Mouse (Mus musculus) left cerebral cortex, postnatal 25 days (tissue): Measurements from ENCODE around the gene Golph3. TPM values are rescaled to one million over a fixed set of nuclear protein-coding genes. Genes with fewer than 3 reads are reported as not detected.

Experiments
- DNase-seq, 2 experiments: peaks; one replicate each; pipeline ENCODE4 v3.0.0; 2022; ENCODE audit warnings: low spot score in 2 of 2, mixed read lengths in 1 of 2
- intact Hi-C: fragments of 180-260 bp; cut with DNase I; formaldehyde crosslinking; loops from one replicate; pipeline ENCODE4 v1.15.1; 2025
- total RNA-seq, 2 experiments: library from RNA; stranded (reverse); gene quantifications; 2 replicates each; pipeline ENCODE4 v1.2.3; 2021

Golph3 gene
- total RNA-seq, 2 experiments from 2014 or later = 104 TPM

GRCm38 (mm10) chr15:12373496-12373895 is 52.2 kb downstream of the Golph3 start:
- no peak for DNase-seq
- intact Hi-C loops = loop anchor here (2.0 to 5.0 kb wide), 2 partner anchors 403 to 424 kb away; no protein-coding TSS in a partner anchor

GRCm38 (mm10) chr15:12373918-12374317 is 52.7 kb downstream of the Golph3 start:
- intact Hi-C loops = loop anchor here (2.0 to 5.0 kb wide), 2 partner anchors 403 to 423 kb away; no protein-coding TSS in a partner anchor

GRCm38 (mm10) chr15:12374916-12375315 is 53.7 kb downstream of the Golph3 start:
- DNase-seq = no peak

More at GRCm38 (mm10) chr15:12373918-12374317, 52.7 kb downstream of the Golph3 start:
- no peak for DNase-seq

DNA sequence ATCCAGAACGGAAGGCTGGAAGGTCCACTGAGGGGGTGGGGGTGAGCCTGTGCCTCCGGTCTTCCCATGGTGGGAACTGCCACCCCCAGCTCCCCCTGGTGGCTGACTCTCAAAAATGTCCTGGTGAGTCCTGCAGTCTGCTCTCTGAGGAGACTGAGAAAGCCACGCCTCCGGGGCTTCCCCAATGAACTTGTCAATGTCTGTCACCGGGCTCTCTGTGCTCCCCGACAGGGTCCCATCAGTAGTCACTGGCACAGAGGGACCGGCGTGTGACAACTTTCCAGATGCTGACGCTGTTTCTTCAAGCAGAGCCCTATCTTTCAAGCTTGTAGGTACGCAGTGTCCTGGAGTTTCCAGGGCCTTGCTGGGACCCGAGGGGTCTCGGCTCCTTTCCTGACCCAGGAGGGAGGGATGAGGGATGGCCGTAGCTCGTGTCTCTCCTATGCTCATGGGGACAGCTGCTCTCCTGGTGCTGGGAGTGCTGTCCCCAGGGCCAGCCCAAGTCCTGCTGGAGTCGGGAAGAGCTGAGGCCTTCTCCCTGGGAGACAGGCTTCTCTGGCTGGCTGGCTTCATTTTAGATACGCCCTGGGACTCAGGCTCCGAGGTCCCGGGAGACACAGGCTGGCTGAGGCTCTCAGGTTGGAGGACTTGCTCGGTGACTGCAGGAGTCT is 54.5 kb downstream of the Golph3 start:
- peak; percentile 53 to 73 for DNase-seq
- intact Hi-C loops = no loop called here

More at GRCm38 (mm10) chr15:12374916-12375315, 53.7 kb downstream of the Golph3 start:
- intact Hi-C loops = loop anchor here (5.0 kb wide), 1 partner anchor 422 kb away; no protein-coding TSS in a partner anchor

GRCm38 (mm10) chr15:12376491-12377069 is 55.3 kb downstream of the Golph3 start:
- DNase-seq = no peak
- intact Hi-C loops = no loop called here

DNA sequence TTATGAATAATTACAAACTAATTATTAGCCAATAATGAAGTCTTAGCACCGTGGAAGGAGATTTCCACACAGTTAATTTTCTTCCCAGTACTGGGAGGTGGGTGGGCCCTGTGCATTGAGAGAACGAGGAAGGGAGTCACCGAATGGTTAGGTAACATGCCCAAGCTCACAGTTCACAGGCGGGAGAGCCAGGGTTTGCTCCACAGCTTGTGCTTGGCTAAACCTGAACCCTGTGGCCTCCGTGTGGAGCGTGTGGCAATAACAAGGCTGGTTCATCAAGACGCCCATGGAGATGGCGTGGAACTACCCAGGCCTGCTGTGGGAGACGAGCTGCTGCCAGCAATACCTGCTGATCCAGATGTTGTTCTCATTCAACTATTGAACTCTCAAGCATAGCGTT is 56.5 kb downstream of the Golph3 start:
- intact Hi-C loops = no loop called here

GRCm38 (mm10) chr15:12380057-12380456 is 58.8 kb downstream of the Golph3 start:
- intact Hi-C loops = no loop called here
- no peak for DNase-seq

More for the DNA sequence above, 56.5 kb downstream of the Golph3 start:
- no peak for DNase-seq

- no peak for DNase-seq
- intact Hi-C loops = no loop called here
Measured at GRCm38 (mm10) chr15:12380548-12380947, 59.3 kb downstream of the Golph3 start.

- intact Hi-C loops = no loop called here
Measured at GRCm38 (mm10) chr15:12384679-12385078, 63.4 kb downstream of the Golph3 start.

DNA sequence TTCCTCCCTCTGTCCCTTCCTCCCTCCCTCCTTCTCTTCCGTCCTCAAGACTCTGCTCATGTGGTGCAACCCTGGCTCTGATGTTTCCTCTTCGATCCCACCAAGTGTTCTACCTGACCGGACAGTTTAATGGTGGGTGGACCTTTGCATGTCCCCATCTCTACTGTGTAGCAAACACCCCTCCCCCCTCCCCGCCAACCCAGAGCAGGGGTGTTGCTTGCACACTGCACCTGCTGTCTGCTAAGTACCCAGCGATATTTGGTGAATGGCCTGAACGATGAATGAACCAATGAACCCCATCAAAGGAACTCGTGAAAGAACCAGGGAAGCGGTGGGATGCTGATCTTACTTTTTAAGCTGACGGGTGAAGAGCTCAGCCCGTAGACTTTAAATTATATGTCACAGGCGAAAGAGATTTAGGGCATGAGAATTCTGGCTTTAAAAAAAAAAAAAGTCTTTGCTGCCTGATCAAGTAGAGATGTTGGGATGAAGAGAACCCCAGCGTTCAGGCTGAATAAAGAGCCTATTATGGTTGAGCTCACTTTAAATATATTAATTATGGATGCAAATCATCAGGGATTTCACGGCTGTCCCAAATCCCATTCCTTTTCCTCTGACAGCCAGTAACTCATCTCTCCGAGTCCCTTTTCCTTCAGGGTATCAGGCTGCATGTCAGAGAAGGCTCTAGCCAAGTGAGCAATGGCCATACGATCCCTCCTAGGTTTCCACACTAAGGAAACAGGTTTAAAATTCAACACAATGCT is 67.7 kb downstream of the Golph3 start:
- intact Hi-C loops = no loop called here
- no peak for DNase-seq

More at GRCm38 (mm10) chr15:12384679-12385078, 63.4 kb downstream of the Golph3 start:
- no peak for DNase-seq

GRCm38 (mm10) chr15:12394758-12395157 is 73.5 kb downstream of the Golph3 start:
- no peak for DNase-seq
- intact Hi-C loops = no loop called here

DNA sequence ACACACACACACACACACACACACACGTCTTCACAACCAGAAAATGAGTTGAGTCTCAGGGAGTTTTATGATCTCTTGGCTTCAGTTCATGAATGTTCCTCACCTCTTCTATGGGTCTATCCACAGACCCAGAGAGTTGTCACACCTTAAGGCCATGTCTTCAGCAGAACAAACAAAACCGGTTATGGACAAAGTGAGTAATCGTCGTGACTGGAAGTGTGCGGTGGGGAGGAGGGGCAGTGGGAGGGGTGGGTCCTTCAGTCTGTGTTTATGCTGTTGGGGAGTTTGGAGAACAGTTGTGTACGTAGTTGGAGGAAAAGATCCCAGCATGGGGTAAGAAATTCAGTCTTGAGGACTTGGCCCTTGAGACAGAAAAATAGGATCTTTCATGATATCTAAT is 75.8 kb downstream of the Golph3 start:
- DNase-seq = no peak
- intact Hi-C loops = no loop called here

Other genes with a start within 250 kb of the Golph3 start
- 100 to 1,000 TPM; 353 to 361 TPM for gene Zfr, start 203.6 kb upstream of the Golph3 start, total RNA-seq
- 10 to 100 TPM; 40.7 to 41.0 TPM for gene Mtmr12, start 116.4 kb upstream of the Golph3 start, total RNA-seq
- gene 1810049J17Rik, start 449 bp downstream of the Golph3 start, total RNA-seq = 1 to 10 TPM; 2.0 to 2.4 TPM